Comparison of ENCODE assay signal across 8 mouse cellular contexts in genomic region chr5:24266344-24267295, GRCm38 (mm10).
DNase-seq lines count a peak whose midpoint lies in the region; ATAC-seq and TF ChIP-seq lines count a peak whose summit lies in the region.

No protein-coding gene starts in this region.

- peak overlapping the region; percentile 48 for H3K4me2 ChIP-seq in hindbrain, postnatal 0 days (ENCODE audit: low read depth, low read length)

- no peaks in the 10 kb centered on the region for H3K27me3 ChIP-seq in hindbrain, postnatal 0 days (ENCODE audit: insufficient read depth, low read length)

- intact Hi-C loops in gastrocnemius, adult 2 months (cut with DNase I) = loop anchor here (1.0 to 5.0 kb wide), 3 partner anchors 37 to 206 kb away; no protein-coding TSS in a partner anchor
- intact Hi-C loops in left cerebral cortex, adult 2 months (cut with DNase I) = loop anchor here (1.0 to 10.0 kb wide), 3 partner anchors 36 to 218 kb away; no protein-coding TSS in a partner anchor

- H3K4me3 ChIP-seq in gastrocnemius, adult 2 months = peak overlapping the region; percentile 66
- 0 out of 2 replicates have a peak overlapping the region, but pooled peaks have one; percentile 6 for H3K4me3 ChIP-seq in hindbrain, postnatal 0 days (ENCODE audit: low read length)
- H3K4me3 ChIP-seq in left cerebral cortex, adult 2 months = peak overlapping the region; percentile 22; the same call in 1 of the 2 replicates

- H3K9me3 ChIP-seq in hindbrain, postnatal 0 days (ENCODE audit: low read length) = no peaks in the 10 kb centered on the region

- no peaks in the 10 kb centered on the region for H3K4me1 ChIP-seq in hindbrain, postnatal 0 days (ENCODE audit: insufficient read depth, low read length)

- H3K36me3 ChIP-seq in hindbrain, postnatal 0 days (ENCODE audit: insufficient read depth, low read length) = no peaks in the 10 kb centered on the region

- peak; percentile 92 for TF ChIP-seq CTCF in gastrocnemius, adult 2 months (IDR thresholded peaks at IDR 0.05)
- peak; percentile 96 for TF ChIP-seq CTCF in hindbrain, postnatal 0 days (IDR thresholded peaks at IDR 0.05; ENCODE audit: low read depth)
- TF ChIP-seq CTCF in left cerebral cortex, adult 2 months (IDR thresholded peaks at IDR 0.05) = peak; percentile 84

- peak; percentile 87 for DNase-seq in ZHBTc4 (ENCODE audit: low read depth, low spot score)
- DNase-seq in cerebellum, postnatal 4 days (ENCODE audit: low spot score in 2 of 2) = peak; percentile 55 to 83
- DNase-seq in gastrocnemius, adult 2 months = peak; percentile 84
- DNase-seq in hindbrain, postnatal 0 days (ENCODE audit: low spot score) = peak; percentile 92
- DNase-seq in left cerebral cortex, adult 2 months (ENCODE audit: extremely low spot score in 1 of 2, low spot score in 2 of 2) = peak; percentile 75 to 77
- DNase-seq in right cerebral cortex, adult 2 months (ENCODE audit: low spot score in 2 of 2) = peak; percentile 86 to 91
- DNase-seq in urinary bladder, postnatal 36 days (ENCODE audit: low spot score in 2 of 2) = peak; percentile 67 to 78

- ATAC-seq in hindbrain, postnatal 0 days = peak; percentile 87
- ATAC-seq in megakaryocyte, adult 5-6 weeks (ENCODE audit: poor library complexity, severe bottlenecking) = peak; percentile 93

- WGBS in hindbrain, postnatal 0 days = 15% methylated on average over 16 of the region's 16 CpGs

- no peak overlapping the region for H3K9ac ChIP-seq in hindbrain, postnatal 0 days (replicated peaks; ENCODE audit: low read length)

- H3K27ac ChIP-seq in gastrocnemius, adult 2 months = peak overlapping the region; percentile 91
- peak overlapping the region; percentile 41; the same call in 1 of the 2 replicates for H3K27ac ChIP-seq in hindbrain, postnatal 0 days
- no peak overlapping the region; the same call in 1 of the 2 replicates for H3K27ac ChIP-seq in left cerebral cortex, adult 2 months

Comparison
In these comparisons a context has a peak if more than half of its experiments do, and no peak if none do; other contexts are left out.
1. H3K4me3 ChIP-seq: peak in every context shown above with its lines; median percentile 66 in gastrocnemius, adult 2 months; 22 in left cerebral cortex, adult 2 months; 6 in hindbrain, postnatal 0 days.